Mouse (Mus musculus): ENCODE results near the gene Krt18. TPM values are rescaled to one million over a fixed set of nuclear protein-coding genes. Genes with fewer than 3 reads are reported as not detected.

Krt18 gene
- polyA plus RNA-seq, 1 experiment from 2014 or later = 33.1 TPM

DNA sequence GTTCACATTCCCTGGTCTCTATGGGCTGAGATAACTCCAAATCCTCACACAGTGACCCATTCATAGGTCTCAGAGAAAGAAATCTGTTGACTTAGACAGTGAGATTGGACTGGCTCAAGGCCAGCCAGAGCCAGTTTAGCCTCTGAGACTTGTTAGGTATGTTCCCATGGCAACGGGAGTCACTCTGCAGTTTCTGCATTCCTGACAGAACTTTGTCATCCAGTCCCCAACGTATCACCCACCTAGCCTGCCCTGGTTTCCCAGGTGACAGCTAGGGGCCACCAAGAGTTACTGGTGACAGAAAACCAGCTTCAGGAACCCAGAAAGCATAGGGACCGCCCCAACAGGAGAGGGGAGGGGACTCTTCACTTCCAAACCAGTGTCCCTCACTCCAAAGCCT lies 14.3 kb upstream of the Krt18 start:
- 42% methylated on average over 3 of the region's 3 CpGs for WGBS
- H3K4me2 ChIP-seq = no peak overlapping the region
- H3K4me3 ChIP-seq = no peak overlapping the region
- H3K36me3 ChIP-seq = no peaks in the 10 kb centered on the region
- no peak overlapping the region for H3K27ac ChIP-seq
- H3K9me3 ChIP-seq (replicated peaks) = no peaks in the 10 kb centered on the region
- H3K4me1 ChIP-seq (replicated peaks) = peaks cover 26% of the 10 kb centered on the region
- no peak for ATAC-seq (replicated peaks; ENCODE audit: insufficient number of reproducible peaks, insufficient read depth, low FRiP score, low read depth)
- no peak overlapping the region for H3K9ac ChIP-seq
- no peaks in the 10 kb centered on the region for H3K27me3 ChIP-seq

GRCm38 (mm10) chr15:102014848-102015247 lies 13.1 kb upstream of the Krt18 start:
- Histone ChIP-seq H3K4me1 (replicated peaks) (peaks cover 26% of the 10 kb centered on the region), H3K4me3 (no peak overlapping the region), H3K4me2 (no peak overlapping the region), H3K27me3 (no peaks in the 10 kb centered on the region), H3K9ac (no peak overlapping the region), H3K36me3 (no peaks in the 10 kb centered on the region), H3K9me3 (replicated peaks) (no peaks in the 10 kb centered on the region), H3K27ac (no peak overlapping the region)
- WGBS = 51% methylated on average over 2 of the region's 4 CpGs
- no peak for ATAC-seq (replicated peaks; ENCODE audit: insufficient number of reproducible peaks, insufficient read depth, low FRiP score, low read depth)

DNA sequence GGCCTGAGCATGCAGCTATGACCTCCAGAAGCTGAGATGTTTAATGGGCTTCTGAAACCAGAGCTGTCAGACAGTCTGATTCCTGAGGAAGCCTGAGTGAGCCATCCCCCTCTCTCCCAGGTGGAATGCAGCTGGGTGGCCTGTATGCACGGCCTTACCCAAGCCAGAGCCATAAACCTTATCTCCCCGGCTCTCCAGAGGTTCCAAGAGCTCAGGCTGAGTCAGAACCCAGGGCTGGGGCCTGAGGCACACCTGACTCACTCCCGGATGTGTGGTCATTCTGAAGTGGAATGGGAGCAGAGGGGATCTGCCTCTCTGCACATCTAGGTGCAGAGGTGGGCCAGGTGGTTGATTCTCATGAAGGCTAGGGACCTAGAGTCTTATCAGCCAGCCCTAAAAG lies 11.9 kb upstream of the Krt18 start:
- WGBS = 14% methylated on average over 3 of the region's 3 CpGs
- no peak overlapping the region for H3K4me3 ChIP-seq
- no peaks in the 10 kb centered on the region for H3K27me3 ChIP-seq
- H3K36me3 ChIP-seq = no peaks in the 10 kb centered on the region
- H3K27ac ChIP-seq = peak overlapping the region; percentile 61
- no peak overlapping the region for H3K9ac ChIP-seq
- H3K4me1 ChIP-seq (replicated peaks) = peaks cover 26% of the 10 kb centered on the region
- no peaks in the 10 kb centered on the region for H3K9me3 ChIP-seq (replicated peaks)
- ATAC-seq (replicated peaks; ENCODE audit: insufficient number of reproducible peaks, insufficient read depth, low FRiP score, low read depth) = 0 out of 2 replicates have a peak, but pooled peaks have one; percentile 40
- H3K4me2 ChIP-seq = no peak overlapping the region

- no peak overlapping the region for H3K4me2 ChIP-seq
- no peak overlapping the region for H3K9ac ChIP-seq
- peak overlapping the region; percentile 61; the same call in 1 of the 2 replicates for H3K27ac ChIP-seq
- peaks cover 26% of the 10 kb centered on the region for H3K4me1 ChIP-seq (replicated peaks)
- 39% methylated on average over 7 of the region's 7 CpGs for WGBS
- ATAC-seq (replicated peaks; ENCODE audit: insufficient number of reproducible peaks, insufficient read depth, low FRiP score, low read depth) = no peak
- no peaks in the 10 kb centered on the region for H3K36me3 ChIP-seq
- no peak overlapping the region for H3K4me3 ChIP-seq
- no peaks in the 10 kb centered on the region for H3K27me3 ChIP-seq
- no peaks in the 10 kb centered on the region for H3K9me3 ChIP-seq (replicated peaks)
These were observed 11.2 kb upstream of the Krt18 start for GRCm38 (mm10) chr15:102016787-102017186.

DNA sequence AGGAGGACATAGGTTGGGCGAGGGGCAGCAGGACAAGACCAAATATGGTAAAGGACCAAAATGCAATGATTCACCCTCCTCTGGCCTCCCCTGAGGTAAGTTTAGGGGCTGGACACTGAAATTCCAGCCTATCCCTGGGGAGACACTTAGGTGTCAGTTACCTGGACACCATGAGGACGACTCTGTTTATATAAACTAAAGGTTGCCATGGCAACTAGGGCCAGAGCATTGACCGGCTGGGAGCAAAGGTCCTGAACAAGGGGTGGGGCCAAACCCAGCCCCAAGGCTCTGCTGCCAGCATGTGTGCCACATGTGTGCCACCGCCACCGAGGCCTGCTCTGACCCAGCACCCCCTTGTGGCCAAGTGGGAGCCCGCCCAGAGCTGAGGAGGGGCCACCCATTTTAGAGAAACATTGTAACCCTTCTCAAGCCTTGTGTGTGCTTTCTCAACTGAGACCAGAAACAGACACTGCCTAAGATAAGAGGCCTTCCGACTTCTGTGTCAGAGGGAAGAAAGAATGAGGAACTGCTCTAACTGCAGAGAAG lies 10.0 kb upstream of the Krt18 start:
- Histone ChIP-seq H3K4me3 (no peak overlapping the region), H3K4me2 (no peak overlapping the region), H3K4me1 (replicated peaks) (peaks cover 26% of the 10 kb centered on the region), H3K36me3 (no peaks in the 10 kb centered on the region), H3K27ac (no peak overlapping the region), H3K9ac (no peak overlapping the region), H3K9me3 (replicated peaks) (no peaks in the 10 kb centered on the region), H3K27me3 (no peaks in the 10 kb centered on the region)
- no peak for ATAC-seq (replicated peaks; ENCODE audit: insufficient number of reproducible peaks, insufficient read depth, low FRiP score, low read depth)
- 36% methylated on average over 7 of the region's 7 CpGs for WGBS

DNA sequence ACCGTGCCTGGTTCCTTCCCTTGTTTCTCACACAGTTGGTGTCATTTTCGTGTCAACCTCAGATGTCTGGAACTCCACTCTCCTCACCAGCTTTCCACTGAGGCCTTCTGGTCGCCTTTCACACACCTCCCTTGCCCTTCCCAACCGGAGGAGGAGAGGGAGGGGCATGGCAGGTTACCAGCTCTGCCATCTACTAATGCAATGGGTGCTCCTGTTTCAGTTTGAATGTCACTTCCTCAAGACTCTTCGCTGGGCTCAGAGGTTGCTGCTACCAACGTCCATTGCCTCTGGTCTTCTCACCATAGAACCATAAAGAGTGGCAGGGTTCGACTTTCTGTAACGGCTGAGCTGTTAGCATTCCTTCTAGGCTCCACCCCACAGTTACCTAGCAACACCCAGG lies 5.5 kb upstream of the Krt18 start:
- no peak for ATAC-seq (replicated peaks; ENCODE audit: insufficient number of reproducible peaks, insufficient read depth, low FRiP score, low read depth)
- Histone ChIP-seq H3K27me3 (peaks cover 6% of the 10 kb centered on the region; the same call in 1 of the 2 replicates), H3K4me3 (no peak overlapping the region), H3K4me1 (replicated peaks) (peaks cover 28% of the 10 kb centered on the region), H3K9ac (no peak overlapping the region), H3K27ac (no peak overlapping the region), H3K36me3 (no peaks in the 10 kb centered on the region), H3K4me2 (no peak overlapping the region), H3K9me3 (replicated peaks) (no peaks in the 10 kb centered on the region)
- 50% methylated on average over 8 of the region's 8 CpGs for WGBS

- no peak for ATAC-seq (replicated peaks; ENCODE audit: insufficient number of reproducible peaks, insufficient read depth, low FRiP score, low read depth)
- Histone ChIP-seq H3K27ac (peak overlapping the region; percentile 35), H3K4me1 (replicated peaks) (peaks cover 34% of the 10 kb centered on the region), H3K9ac (no peak overlapping the region), H3K27me3 (peaks cover 9% of the 10 kb centered on the region; the same call in 1 of the 2 replicates), H3K9me3 (replicated peaks) (no peaks in the 10 kb centered on the region), H3K4me2 (no peak overlapping the region), H3K4me3 (no peak overlapping the region), H3K36me3 (no peaks in the 10 kb centered on the region)
- 40% methylated on average over 8 of the region's 8 CpGs for WGBS
These were observed 4.1 kb upstream of the Krt18 start for GRCm38 (mm10) chr15:102023888-102024287.

GRCm38 (mm10) chr15:102025136-102025872 lies 2.7 kb upstream of the Krt18 start:
- no peaks in the 10 kb centered on the region for H3K36me3 ChIP-seq
- H3K9ac ChIP-seq = peak overlapping the region; percentile 30; the same call in 1 of the 2 replicates
- H3K4me3 ChIP-seq = peak overlapping the region; percentile 27
- peaks cover 34% of the 10 kb centered on the region for H3K4me1 ChIP-seq (replicated peaks)
- 10% methylated on average over 22 of the region's 22 CpGs for WGBS
- H3K4me2 ChIP-seq = peak overlapping the region; percentile 56
- H3K27ac ChIP-seq = peak overlapping the region; percentile 11; the same call in 1 of the 2 replicates
- ATAC-seq (replicated peaks; ENCODE audit: insufficient number of reproducible peaks, insufficient read depth, low FRiP score, low read depth) = no peak; the same call in 1 of the 2 replicates
- H3K27me3 ChIP-seq = peaks cover 9% of the 10 kb centered on the region; the same call in 1 of the 2 replicates
- no peaks in the 10 kb centered on the region for H3K9me3 ChIP-seq (replicated peaks)

DNA sequence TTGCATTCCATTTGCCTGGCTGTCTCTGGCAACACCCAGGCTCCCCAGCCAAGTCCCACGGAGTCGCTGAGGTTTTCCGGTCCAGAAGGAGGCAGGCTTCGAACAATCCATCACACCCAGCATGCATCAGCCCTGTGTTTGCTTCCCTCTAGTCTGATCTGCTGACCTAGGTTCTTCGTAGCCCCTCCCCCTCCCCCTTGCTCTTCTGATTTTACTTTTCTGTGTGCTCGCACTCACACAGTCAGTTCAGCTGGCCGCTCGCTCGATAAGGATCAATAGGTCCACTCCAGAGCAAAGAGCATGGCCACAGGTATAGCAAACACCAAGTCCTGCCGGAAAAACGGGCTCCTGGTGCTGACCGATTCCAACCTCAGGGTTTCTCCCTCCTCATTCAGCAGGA lies 1.6 kb upstream of the Krt18 start:
- no peaks in the 10 kb centered on the region for H3K9me3 ChIP-seq (replicated peaks)
- WGBS = 30% methylated on average over 12 of the region's 12 CpGs
- H3K9ac ChIP-seq = no peak overlapping the region
- no peak for ATAC-seq (replicated peaks; ENCODE audit: insufficient number of reproducible peaks, insufficient read depth, low FRiP score, low read depth)
- peaks cover 34% of the 10 kb centered on the region for H3K4me1 ChIP-seq (replicated peaks)
- H3K4me3 ChIP-seq = no peak overlapping the region
- H3K27ac ChIP-seq = no peak overlapping the region
- H3K27me3 ChIP-seq = peaks cover 9% of the 10 kb centered on the region; the same call in 1 of the 2 replicates
- H3K4me2 ChIP-seq = peak overlapping the region; percentile 56
- no peaks in the 10 kb centered on the region; the same call in 1 of the 2 replicates for H3K36me3 ChIP-seq

DNA sequence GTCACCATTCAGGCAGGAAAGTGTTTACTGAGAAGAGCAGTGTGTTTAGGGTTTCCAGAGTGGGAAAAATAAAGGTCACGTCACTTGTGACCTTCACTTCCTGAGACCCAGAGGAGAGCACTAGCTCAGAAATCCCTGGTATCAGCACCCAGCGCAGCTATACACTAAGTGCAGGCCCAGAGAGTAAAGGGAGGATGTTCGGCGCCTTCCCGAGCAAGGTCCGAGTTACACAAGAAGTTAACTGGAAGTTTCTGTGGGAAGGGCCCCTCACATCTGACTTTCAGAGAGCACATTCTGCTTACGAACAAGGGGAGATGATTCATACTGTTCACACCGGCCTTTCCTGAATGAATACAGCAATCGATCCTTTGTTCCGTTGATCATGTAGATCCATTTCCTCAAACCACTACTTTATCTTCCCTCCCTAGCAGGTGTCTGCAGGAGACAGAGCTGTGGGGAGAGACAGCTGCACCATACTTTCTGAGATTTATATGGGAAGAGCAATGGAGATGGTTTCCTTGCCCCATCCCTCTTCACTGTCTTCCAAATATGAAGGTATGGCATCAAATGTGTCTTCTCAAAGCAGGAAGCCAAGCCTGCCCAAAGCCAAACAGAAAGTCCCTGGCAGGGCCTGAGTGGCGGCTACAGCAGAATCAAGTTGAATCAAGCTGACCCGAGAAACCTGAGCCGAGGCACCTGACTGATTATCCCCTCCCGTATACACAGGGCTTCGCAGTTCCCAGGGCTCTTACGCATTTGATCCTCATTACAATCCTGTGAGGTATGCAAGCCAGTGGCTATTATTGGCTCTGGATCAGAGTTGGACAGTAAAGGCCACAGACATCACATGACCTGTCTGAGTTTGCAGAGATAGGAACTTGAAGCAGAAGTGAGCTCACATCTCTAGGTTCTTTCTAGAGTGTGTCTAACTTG lies 6.4 kb downstream of the Krt18 start:
- Histone ChIP-seq H3K4me2 (no peak overlapping the region), H3K4me1 (replicated peaks) (peaks cover 10% of the 10 kb centered on the region), H3K9ac (no peak overlapping the region), H3K4me3 (no peak overlapping the region), H3K27ac (0 out of 2 replicates have a peak overlapping the region, but pooled peaks have one; percentile 33), H3K36me3 (no peaks in the 10 kb centered on the region; the same call in 1 of the 2 replicates), H3K9me3 (replicated peaks) (no peaks in the 10 kb centered on the region), H3K27me3 (no peaks in the 10 kb centered on the region)
- ATAC-seq (replicated peaks; ENCODE audit: insufficient number of reproducible peaks, insufficient read depth, low FRiP score, low read depth) = 0 out of 2 replicates have a peak, but pooled peaks have one; percentile 43
- 52% methylated on average over 16 of the region's 16 CpGs for WGBS

DNA sequence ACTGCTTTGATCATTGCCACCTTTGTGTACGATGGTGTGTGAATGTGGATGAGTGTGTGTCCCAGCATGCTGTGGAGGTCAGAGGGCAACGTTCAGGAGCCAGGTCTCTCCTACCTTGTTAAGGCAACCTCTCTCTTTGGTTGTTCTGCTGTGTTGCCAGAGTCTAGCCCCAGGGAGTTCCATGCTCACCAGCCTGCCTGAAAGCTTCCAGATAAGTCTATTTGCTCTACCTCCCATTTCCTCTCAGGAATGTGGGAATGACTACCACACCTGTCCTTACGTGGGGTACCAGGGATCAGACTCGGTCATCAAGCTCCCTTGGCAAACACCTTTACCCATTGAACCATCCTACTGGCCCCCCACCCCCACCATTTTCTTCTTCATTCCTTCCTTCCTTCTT lies 12.3 kb downstream of the Krt18 start:
- no peak for ATAC-seq (replicated peaks; ENCODE audit: insufficient number of reproducible peaks, insufficient read depth, low FRiP score, low read depth)
- H3K27ac ChIP-seq = no peak overlapping the region
- H3K4me2 ChIP-seq = no peak overlapping the region
- no peak overlapping the region for H3K9ac ChIP-seq
- H3K4me1 ChIP-seq (replicated peaks) = no peaks in the 10 kb centered on the region
- H3K36me3 ChIP-seq = no peaks in the 10 kb centered on the region
- H3K9me3 ChIP-seq (replicated peaks) = no peaks in the 10 kb centered on the region
- 72% methylated on average over 4 of the region's 4 CpGs for WGBS
- H3K27me3 ChIP-seq = no peaks in the 10 kb centered on the region
- H3K4me3 ChIP-seq = no peak overlapping the region

Measured in heart, embryonic 15.5 days (tissue).